Mouse (Mus musculus) adrenal gland, postnatal 36 days (tissue): ENCODE measurements around the gene 4933427D14Rik. TPM values are rescaled to one million over a fixed set of nuclear protein-coding genes. Genes with fewer than 3 reads are reported as not detected.

Experiments
- DNase-seq, 2 experiments: peaks; one replicate each; pipeline ENCODE4 v3.0.0; 2021; ENCODE audit warnings: mixed read lengths in 1 of 2
- long read RNA-seq, 2 experiments: library from polyadenylated mRNA; stranded (forward); transcript quantifications; one replicate each; pipeline ENCODE4 v2.0.0; 2021; ENCODE audit warnings: borderline sequencing depth in 2 of 2
- total RNA-seq, 2 experiments: library from RNA; stranded (reverse); gene quantifications; 2 replicates each; pipeline ENCODE4 v1.2.3; 2021

The 4933427D14Rik gene
- 1 to 10 TPM; 4.9 to 5.8 TPM for total RNA-seq
- long read RNA-seq, experiment 1, partial matches to known transcripts: 1 of 2 reads
- long read RNA-seq, experiment 1, other reads (novel, unspliced or antisense): 1 of 2 reads
- long read RNA-seq, experiment 2, partial matches to known transcripts: 1 of 2 reads
- long read RNA-seq, experiment 2, other reads (novel, unspliced or antisense): 1 of 2 reads

DNA sequence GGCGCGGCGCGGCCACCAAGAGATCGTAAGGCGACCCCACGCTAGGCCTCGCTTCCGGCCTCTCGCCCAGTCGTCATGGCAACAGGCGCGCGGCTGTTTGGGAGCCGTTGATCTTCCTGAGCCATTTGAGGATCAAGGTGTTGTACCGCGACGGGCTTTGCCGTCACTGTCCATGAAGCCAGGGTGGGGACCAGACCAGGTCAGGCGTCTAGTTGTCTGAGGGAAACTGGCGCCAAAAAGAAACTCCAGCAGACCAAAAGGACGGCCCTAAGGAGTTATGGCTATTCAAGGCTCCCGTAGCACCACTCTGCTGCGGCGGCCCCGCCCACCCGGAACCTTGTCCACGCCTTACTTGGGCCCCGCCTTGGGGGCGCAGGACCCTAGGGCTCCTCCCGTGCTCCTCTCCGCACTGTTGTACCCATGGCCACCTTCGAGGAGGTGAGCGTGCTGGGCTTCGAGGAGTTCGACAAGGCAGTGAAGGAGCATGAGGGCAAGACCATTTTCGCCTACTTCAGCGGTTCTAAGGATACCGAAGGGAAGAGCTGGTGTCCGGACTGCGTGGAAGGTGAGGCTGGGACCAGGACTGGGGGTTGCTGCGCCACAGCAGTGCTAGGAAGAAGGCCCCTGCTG is at the start of gene 4933427D14Rik, which contains the start of gene Txndc17:
TSS of gene 4933427D14Rik (minus strand) at position 256 of the 630 bp plus-strand sequence.
TSS of gene Txndc17 (plus strand) at position 344 of the 630 bp plus-strand sequence.
- peak; percentile 92 to 94 for DNase-seq

DNA sequence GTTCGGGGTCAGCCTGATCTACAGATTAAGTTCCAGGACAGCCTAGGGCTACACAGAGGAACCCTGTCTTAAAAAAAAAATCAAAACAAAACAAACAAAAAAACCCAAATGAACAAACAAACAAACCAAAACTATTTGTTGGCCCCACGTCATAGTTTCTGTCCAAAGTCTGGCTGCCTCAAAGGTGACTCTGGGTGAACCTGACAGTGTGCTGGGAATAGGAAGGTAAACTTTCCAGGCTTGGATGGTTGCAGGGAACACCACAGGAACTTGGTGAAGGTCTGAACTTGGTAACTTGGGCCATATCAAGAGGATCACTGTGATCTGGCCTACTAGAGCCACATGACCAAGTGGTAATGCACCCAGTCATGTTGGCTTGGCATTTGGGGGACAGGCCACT is 49.2 kb upstream of the 4933427D14Rik start:
- DNase-seq: no peak

DNA sequence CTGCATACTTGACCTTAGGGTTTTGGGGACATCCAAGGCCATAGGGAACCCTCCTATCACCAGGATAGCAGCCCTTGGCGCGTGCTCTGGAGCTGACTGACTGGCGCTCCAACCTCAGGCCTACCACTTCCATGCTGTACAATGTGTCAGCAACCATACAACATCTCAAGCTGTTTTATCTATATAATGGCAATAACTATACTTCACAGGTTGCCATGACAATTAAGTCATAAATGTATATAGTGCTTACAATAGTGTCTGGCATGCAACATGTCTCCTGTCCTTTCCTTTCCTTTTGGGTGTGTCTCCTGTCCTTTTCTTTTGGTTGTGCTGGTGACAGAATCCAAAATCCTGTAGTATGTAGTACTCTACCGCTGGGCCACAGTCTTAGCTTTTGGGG is 48.4 kb upstream of the 4933427D14Rik start:
- no peak for DNase-seq

DNA sequence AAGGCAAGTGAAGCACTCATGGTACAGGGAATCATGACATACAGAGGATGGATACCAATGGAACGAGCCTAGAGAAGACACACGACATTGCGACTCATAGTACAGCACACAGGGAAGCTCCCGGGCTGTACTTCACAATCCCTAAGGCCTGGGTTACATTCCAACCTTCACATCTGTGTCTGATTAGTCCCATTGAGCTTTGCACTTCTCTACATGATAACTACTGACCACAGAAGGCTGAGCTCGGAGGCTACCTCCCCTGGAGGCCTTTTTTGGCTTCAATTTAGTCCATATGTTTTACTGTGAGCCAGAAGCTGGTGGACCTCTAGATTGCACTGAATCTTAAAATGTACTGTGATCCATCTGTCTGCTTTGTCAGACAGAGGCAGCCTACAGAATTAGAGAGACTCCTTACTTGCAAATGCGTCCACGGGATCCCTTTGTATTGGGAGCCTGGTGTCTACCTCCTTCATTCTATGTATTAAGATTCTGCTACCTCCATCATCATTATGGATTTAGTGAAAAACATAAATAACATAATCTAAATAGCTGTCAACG is 38.0 kb upstream of the 4933427D14Rik start:
- no peak for DNase-seq

DNA sequence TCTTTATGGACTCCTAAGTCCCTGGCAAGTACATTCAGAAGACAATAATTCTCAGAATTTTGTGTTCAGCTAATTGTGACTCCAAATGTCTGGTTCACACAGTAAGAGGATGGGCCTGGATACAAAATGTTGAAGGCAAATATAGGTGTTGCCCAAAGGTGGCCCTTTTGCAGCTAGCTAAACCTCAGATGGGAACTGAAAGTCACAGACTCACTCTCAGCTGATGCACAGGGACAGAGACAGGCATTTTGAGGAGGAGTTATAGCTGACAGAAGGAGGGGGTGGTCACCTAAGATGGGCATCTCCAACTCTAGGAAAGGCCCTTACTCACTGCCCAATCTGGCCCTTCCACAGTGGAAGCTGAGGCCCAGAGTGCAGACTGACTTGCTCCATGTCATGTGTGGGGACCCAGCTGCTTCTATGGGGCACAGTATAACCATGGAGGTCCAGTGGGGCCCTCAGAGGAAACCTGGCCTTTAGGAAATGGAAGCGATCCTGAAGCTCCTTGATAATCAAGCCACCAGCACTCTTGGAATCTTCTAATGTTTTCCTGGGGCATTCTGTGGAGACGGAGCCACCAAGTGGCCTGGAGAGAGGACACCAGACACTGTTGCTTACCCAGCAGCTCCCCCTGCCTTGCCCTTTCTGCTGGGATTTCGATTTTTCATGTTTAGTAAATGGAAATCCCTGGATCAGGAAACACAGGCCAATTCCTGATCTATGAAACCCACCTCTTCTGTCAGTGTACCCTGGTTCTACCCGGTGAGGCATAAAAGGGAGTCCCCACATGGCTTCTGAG is 33.0 kb upstream of the 4933427D14Rik start:
- DNase-seq: no peak

DNA sequence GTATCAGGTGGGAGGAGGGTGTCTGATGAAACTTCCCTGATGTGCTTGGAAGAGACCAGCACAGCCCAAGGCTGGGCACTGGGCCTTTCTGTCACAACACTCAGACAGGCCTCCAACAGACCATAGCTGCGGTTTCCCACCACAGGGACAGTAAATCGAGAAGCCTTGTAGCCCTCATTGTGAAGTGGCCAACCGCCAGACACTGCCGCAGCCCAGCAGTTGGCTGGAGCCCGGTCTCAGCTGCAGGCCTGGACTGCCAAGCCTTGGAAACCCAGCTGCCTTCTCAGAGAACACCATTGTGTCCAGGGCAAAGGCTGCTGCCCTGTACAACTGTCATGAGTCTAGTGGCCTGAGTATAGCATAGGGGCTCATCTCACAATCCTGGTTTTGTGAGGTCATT is 26.8 kb upstream of the 4933427D14Rik start:
- DNase-seq: peak in 1 of 2 experiments; percentile 10

DNA sequence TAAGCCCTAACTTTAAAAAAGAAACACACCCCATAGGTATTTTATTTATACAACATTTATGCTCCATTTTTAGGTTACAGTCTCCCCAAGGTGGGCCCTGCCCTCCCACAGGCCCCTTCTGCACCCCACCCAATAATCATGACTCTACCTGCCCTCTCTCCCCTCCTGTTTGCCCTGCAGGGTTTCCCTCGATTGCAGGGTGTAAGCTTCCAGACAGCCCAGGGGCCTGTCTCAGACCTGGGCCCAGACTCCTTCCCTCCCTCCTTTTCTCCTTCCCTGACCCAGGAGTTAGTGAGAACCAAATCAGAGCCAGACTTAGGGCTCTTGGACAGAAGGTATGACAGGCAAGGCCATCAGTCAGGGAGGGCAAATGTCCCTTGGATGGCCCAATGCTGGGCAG is 25.7 kb upstream of the 4933427D14Rik start:
- no peak for DNase-seq

DNA sequence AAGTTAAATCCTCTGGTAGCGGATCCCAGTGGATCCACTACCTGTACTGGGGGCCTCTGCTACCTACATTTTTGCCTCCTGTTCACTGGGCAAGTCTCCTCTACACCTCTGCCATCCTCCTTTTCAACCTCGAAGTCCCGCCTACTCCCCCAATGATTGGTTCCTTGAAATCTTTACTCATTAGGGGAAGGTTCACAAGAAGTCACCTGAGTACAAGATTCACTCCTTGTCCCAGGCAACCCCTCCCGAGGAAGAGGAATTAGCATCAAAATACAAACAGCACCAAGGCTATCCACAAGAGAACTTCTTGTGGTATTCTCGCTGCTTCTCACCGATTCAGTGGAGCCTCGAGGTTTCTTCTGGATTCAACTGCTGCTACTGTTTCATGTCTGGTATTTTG is 24.8 kb upstream of the 4933427D14Rik start:
- DNase-seq: no peak

DNA sequence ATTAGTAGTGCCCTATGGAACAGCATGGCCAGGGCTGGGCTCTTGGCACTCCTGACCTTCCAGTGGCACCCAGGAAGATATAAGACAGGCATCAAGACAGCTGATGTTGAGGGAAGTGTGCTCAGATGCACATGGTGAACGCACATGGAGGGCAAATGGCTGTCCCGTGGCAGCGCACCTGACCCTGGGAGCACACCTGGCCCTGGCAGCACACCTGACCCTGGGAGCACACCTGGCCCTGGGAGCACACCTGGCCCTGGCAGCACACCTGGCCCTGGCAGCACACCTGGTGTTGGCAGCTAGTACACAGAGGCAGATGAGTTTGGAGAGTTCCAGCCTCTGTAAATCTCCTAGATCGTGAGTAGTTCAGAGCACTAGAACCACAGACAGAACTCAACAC is 21.3 kb upstream of the 4933427D14Rik start:
- DNase-seq: no peak

DNA sequence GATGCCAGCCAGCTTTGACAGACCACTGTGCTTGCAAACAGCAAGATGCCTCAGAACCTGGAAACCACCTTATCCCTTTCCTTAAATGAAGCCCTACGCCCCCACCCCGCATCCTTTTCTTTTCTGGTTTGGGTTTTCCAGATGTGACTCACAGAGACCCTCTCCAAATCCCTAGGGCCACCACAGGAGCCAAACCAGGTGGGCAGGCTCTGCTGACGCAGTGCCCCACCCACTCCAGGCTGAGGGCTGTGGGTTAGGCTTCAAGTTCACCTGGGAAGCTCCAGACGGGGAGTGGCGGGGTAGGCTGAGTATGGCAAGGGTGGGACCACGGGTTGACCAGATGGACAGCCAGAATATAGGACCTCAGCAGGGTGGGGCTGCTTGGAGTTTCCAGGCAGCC is 19.6 kb upstream of the 4933427D14Rik start:
- DNase-seq: no peak

DNA sequence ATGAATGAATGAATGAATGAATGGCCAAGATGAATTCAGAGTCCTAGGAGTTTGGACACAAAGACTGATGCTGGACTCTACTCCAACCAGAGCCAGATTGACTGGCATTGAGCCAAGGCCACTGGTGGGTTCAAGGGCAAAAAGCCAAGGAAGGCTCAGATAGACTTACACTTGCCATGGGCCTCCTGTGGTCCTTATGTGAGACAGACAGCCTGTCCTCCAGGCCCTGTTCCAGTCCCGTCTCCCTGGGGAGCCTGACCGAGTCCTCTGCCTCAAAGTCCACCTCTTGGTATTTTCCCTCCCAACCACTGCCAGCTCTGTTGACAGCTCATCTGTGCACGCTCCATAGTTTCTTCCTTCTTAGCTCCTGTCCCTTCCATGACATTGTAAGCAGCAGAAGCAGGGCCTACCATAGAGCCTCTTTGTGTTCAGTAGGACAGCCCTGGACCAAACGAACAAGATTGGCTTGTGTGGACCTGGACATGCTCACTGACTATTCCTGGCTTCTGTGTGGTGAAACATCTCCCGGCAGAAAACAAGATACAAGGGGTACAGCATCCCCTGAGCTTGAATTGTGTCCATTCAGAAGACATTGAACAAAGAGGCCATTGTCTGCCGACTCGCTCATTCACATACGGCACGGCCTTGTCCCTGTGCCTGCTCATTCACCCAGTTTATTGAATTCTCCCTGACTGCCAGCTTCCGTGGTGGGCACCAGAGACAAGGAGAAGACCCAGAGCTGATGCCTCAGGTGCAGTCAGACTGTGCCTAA is 18.9 kb upstream of the 4933427D14Rik start:
- DNase-seq: no peak

DNA sequence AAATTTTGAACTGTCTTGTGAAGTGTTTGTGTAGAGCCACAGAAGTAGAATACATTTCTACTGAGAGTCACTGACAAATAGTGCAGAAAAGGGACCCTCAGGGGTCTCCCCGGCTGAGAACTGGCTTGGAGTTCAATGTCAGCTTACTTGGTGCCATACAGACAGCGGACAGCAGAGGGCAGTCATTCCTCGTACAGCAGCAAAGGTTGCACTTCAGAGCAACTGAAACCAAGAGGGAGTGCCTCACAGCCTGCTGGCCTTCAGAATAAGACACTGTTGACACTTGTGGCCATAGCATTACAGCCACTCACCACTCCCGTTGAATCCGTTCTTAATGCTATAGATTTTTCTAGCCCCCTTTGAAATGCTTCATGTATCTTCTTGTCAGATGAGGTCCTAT is 17.6 kb upstream of the 4933427D14Rik start:
- DNase-seq: peak; percentile 75 to 77

DNA sequence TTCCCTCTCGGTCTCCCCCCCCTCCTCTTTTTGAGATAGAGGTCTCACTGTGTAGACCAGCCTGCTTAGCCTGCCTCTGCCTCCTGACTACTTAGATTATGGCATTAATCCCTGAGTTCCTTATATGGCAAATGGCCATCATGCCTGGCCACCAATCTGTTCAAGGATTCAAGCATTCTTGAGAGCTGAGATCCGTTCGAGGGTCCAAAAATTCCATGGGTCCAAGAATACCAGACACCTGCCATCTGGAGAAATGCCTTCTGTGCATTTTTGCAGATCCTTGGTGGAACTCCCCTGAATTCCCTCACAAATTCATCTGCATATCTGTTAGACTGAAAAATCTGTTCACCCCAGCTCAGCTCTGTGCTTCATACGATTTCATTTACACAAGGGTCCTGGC is 16.2 kb upstream of the 4933427D14Rik start:
- no peak for DNase-seq

DNA sequence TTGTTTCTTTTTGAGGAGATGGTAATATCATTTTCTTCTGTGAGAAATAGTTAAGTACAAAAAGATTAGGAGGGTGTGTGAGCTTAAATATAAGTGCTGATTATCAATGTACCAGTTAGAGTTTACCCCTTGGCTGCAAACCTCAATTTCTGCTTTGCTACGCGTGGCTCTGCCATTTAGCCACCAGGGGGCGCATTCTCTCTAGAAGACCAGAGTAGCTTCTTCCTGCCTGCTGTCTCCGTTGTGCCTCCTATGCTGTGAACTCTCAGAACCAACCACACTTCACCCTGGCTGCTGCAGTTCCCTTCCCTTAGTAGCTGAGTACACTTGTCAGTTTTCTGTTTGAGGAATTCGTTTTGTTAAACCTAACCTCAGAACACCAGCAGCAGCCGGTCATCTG is 14.0 kb upstream of the 4933427D14Rik start:
- peak; percentile 71 to 84 for DNase-seq

DNA sequence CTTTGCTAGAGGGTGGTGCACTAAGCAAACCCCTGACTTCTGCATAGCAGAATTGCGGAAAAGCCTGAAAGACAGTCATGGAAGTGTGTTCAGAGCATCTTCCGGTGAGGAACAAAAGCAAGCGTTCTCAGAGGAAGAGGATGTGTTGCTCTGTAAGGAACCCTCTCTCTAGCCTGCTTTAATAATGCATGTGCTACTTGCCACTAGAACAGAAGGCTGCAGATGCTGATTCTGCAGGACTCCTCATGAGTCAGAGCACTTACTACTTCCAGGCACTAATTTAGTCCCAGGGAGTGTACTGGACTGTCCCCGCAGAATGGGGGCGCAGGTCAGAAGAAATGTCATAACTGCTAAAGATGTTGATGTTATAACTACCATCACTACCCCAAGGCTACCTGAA is 9.9 kb upstream of the 4933427D14Rik start:
- DNase-seq: no peak

DNA sequence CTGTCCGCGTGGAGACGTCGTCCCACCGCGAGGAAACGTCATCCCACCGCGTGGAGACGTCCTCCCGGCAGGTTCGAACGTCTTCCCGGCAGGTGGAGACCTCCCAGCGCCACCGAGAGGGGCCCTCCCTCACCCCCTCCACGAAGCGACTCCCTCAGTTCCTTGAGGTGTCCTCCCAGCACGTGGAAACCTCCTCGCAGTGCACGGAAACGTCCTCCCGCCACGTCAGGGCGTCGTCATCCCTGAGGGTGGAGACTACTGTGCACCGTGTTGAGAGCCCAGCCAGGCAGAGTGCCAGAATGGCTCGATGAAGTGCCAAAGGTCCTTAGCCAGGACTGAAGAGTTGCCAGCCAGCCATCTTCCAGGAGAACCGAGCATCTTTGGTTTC is 8.1 kb upstream of the 4933427D14Rik start, which contains the start of gene Med31:
TSS of gene Med31 (minus strand) at position 183 of the 388 bp plus-strand sequence.
- peak; percentile 88 for DNase-seq

DNA sequence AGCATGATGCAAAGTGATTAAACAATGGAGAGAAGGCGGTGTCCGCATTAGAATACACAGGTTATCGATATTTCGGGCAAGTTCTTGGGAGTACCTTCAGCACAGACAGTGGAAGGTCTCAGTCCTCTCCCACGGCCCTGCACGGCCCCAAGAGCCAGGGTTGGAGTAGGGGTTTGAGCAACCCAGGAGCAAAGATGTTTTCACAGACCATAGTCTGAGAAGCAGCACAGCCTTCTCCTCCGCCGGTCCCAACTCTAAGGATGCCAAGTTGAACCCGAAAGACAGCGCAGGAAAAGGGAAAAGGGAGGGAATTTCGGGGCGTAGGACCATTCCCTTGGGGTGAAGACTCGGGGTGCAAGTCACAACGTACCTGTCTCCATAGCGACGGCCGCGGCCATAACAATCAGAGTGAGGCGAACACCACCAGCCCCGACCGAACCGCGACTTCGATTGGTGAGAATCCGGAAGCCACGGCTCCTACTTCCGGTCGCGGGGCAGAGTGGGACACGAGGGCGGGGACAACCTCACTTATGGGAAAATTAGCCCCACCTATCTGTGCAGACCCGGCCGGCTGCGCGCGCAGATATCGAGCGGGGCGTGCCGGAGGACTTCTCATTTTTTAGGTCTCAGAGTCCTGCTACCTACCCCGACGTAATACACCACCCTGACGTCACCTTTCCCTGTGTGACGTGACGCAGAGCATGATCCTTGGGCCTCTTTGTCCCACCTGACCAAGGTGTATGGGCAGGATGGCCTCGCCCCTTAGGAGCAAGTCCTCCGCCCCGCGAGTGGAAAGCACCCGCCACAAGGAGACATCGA is 7.5 kb upstream of the 4933427D14Rik start:
- DNase-seq: peak; percentile 96 to 97

DNA sequence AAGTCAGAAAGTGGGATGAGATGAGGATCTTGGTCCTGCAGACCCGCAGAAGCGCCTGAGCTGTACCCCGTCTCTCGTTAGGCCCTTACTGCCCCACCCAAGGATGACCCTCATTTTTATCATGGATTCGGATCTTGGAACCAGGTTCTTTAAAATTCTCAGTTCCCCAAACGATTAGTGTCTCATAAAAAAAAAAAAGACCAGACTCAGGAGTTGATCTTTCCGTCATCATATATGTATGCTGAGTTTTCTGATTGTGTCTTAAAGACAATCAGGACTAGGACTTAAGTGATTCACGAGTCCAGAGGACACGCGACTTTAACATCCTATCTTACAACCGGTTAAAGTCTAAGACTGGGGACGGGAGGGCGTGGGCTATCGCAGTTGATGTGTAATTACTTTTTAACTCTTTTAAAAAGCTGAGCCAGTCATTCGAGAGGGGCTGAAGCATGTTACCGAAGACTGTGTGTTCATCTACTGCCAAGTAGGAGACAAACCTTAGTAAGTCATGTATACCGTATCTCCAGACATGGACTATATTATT is 647 bp upstream of the 4933427D14Rik start:
- no peak for DNase-seq

DNA sequence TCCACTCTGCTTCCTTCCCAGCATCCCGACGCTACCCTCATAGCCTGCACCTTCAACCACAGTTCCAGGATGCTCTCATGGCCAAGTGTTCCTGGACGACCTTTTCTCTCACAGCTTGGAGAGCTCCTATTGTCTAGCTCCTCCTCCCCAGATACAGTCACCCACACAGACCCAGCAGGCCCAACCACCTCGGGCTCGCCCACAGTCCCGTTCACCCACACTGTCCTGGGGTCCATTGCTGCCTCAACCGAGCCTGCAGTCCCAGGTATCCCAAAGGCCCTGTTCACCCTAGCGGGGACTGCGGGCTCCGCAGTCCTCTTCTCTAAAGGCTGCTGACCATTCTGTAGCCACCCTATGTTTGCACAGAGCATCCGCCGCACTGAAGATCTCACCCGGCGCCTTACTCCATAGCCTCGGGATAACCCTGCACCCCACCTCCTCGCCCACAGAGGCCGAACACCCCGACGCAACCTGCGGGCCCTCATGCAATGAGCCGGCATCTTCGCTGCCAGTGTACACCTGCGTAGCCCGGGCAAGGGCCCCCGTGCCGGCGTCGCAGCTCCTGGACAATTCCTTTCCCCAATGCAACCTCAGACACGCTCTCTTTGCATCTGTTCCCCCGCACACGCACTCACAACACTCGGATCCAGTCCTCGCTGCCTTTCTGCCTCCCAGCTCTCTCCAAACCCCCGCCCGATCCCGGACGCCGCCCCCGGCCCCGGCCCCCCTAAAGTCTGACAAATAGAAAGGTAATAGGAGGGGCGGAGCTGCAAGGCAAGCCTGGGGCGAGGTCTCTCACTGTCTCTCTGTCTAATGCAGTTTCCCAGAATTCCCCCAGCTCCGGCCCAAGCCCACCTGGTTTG is 687 bp downstream of the 4933427D14Rik start, which contains the start of gene Gm43951:
TSS of gene Gm43951 (minus strand) at position 500 of the 863 bp plus-strand sequence.
- DNase-seq: peak; percentile 19 to 48

DNA sequence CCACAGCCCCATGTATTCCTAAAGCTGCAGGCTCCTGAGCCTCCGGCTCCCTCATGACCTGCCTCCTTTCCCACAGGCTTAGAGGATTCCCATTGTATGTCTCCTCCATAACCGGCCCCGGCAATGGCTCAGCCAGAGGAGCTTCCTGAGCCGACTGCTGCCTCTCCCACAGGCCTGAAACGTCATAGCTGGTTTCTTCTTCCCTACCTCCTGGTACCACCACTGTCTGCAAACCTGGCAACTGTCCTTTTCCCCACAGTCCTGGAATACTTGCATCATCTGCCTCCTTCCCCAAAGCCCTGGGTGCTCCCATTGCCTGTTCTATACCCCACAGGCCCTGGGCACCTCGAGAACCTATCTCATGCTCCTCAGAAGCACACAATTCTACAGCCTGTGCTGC is 2.0 kb downstream of the 4933427D14Rik start:
- no peak for DNase-seq
